Mouse (Mus musculus): ENCODE measurements around the gene Sf3a1. TPM values are rescaled to one million over a fixed set of nuclear protein-coding genes. Genes with fewer than 3 reads are reported as not detected.

The Sf3a1 gene
- polyA plus RNA-seq, 1 experiment from 2014 or later: 16.5 TPM

DNA sequence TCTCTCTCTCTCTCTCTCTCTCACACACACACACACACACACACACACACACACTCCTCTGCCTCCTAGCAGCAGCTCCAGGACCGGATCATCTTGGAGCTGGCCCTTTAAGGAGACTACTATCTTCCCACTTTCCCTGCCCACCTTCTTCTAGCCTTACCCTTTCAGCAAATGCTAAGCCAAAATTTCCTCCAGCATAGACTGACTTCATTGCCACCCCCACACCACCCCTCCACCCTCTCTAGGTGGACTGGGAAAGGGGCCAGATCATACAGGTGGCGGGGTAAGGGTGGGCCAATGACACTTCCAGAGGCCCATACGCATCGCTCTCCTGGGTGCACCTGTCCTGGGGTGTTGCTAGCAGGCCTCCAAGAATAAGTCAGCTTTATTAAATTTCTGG lies 44.7 kb upstream of the Sf3a1 start:
- H3K4me1 ChIP-seq (replicated peaks; ENCODE audit: control insufficient read depth, insufficient read depth): no peaks in the 10 kb centered on the region
- TF ChIP-seq CTCF (IDR thresholded peaks at IDR 0.05; ENCODE audit: low read depth) (no peak), EP300 (optimal IDR thresholded peaks at IDR 0.05) (no peak)
- no peak overlapping the region for H3K4me3 ChIP-seq (ENCODE audit: low read depth, low read length)
- DNase-seq (ENCODE audit: low spot score) (no peak), ATAC-seq (ENCODE audit: low FRiP score, low TSS enrichment) (no peak)
- no peak overlapping the region for H3K9ac ChIP-seq (ENCODE audit: low read length)
- H3K27ac ChIP-seq (replicated peaks): no peak overlapping the region
- no peaks in the 10 kb centered on the region for H3K9me3 ChIP-seq (ENCODE audit: control insufficient read depth, low read length)
- WGBS: 89% methylated on average over 4 of the region's 4 CpGs
- H3K27me3 ChIP-seq (ENCODE audit: control insufficient read depth, insufficient read depth, low read length): no peaks in the 10 kb centered on the region
- H3K4me2 ChIP-seq (replicated peaks; ENCODE audit: low read depth): no peak overlapping the region
- H3K36me3 ChIP-seq (ENCODE audit: control insufficient read depth, insufficient read depth, low read length): no peaks in the 10 kb centered on the region

DNA sequence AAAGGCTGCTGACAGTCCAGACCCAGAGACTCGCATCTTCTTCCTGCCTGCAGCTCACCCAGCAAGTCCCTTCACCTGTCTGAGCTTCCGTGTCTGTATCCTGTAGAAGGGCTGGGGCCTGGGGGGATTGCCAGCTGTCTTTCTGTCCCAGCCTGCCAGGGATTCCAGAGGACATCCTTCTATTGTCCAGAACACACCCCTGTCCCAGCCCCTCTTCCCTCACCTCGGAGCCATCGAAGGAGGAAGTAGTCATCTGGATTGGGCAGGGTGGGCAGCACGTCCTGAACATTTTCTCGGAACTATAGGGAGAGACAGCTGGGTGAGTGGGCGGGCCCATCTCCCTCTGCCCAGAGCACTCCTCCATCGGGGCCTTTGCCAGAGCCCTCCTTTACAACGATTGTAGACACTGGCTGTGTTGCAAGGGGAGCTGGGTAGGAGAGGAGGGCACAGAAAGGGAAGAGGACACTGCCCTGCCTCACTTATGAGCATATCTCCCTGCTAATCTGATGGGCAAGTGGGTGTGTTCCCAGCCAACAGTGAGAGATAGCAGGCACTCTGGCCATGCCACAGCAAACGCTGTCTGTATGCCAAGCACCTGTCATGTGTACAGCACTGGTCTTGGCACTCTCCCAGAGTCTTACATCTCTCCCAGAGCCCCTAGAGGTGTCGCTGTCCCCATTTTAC lies 43.5 kb upstream of the Sf3a1 start:
- Histone ChIP-seq H3K27ac (replicated peaks) (no peak overlapping the region), H3K9ac (ENCODE audit: low read length) (no peak overlapping the region), H3K27me3 (ENCODE audit: control insufficient read depth, insufficient read depth, low read length) (no peaks in the 10 kb centered on the region), H3K9me3 (ENCODE audit: control insufficient read depth, low read length) (no peaks in the 10 kb centered on the region), H3K36me3 (ENCODE audit: control insufficient read depth, insufficient read depth, low read length) (no peaks in the 10 kb centered on the region), H3K4me1 (replicated peaks; ENCODE audit: control insufficient read depth, insufficient read depth) (no peaks in the 10 kb centered on the region), H3K4me3 (ENCODE audit: low read depth, low read length) (no peak overlapping the region), H3K4me2 (replicated peaks; ENCODE audit: low read depth) (no peak overlapping the region)
- 53% methylated on average over 11 of the region's 11 CpGs for WGBS
- ATAC-seq (ENCODE audit: low FRiP score, low TSS enrichment) (no peak), DNase-seq (ENCODE audit: low spot score) (no peak)
- TF ChIP-seq EP300 (optimal IDR thresholded peaks at IDR 0.05) (no peak), CTCF (IDR thresholded peaks at IDR 0.05; ENCODE audit: low read depth) (no peak)

DNA sequence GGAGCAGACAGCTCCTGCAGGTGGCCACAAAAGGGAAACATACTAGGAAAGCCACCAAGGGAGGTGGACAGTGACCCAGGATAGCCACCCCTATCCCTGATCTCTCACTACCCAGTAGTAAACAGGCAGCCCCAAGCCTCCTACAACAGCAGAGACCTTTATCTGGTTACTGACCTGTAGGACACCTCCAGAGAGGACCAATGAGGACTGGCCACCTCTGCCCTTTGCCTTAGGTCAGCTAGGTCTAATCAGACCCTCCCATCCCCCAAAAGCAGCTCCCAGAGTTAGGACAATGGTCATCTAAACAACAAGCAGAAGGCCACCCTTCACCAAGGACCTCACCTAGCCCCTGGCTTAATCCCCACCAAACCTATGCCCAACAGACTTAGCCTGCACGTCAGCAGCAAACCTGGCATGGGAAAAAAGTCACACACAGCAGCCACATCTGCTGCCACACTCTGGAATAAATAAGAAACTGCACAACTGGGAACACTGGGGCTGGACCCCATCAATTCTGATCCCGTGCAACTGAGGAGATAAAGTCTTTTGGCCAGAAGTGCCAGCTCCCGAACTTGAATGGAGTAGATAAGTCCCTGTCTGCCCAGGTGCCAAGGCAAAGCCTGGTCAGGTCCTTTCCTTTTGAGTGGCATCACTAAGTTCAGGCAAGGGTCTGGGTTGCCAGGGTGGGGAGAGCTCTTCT lies 42.6 kb upstream of the Sf3a1 start:
- H3K27ac ChIP-seq (replicated peaks): no peak overlapping the region
- WGBS: 25% methylated on average over 3 of the region's 3 CpGs
- H3K36me3 ChIP-seq (ENCODE audit: control insufficient read depth, insufficient read depth, low read length): no peaks in the 10 kb centered on the region
- H3K27me3 ChIP-seq (ENCODE audit: control insufficient read depth, insufficient read depth, low read length): no peaks in the 10 kb centered on the region
- H3K4me2 ChIP-seq (replicated peaks; ENCODE audit: low read depth): peak overlapping the region; percentile 76; the same call in 1 of the 2 replicates
- no peaks in the 10 kb centered on the region for H3K9me3 ChIP-seq (ENCODE audit: control insufficient read depth, low read length)
- H3K4me1 ChIP-seq (replicated peaks; ENCODE audit: control insufficient read depth, insufficient read depth): no peaks in the 10 kb centered on the region
- H3K4me3 ChIP-seq (ENCODE audit: low read depth, low read length): peak overlapping the region; percentile 48
- ATAC-seq (ENCODE audit: low FRiP score, low TSS enrichment): no peak
- no peak for DNase-seq (ENCODE audit: low spot score)
- TF ChIP-seq CTCF (IDR thresholded peaks at IDR 0.05; ENCODE audit: low read depth): peak; percentile 44
- TF ChIP-seq EP300 (optimal IDR thresholded peaks at IDR 0.05): no peak
- no peak overlapping the region for H3K9ac ChIP-seq (ENCODE audit: low read length)

DNA sequence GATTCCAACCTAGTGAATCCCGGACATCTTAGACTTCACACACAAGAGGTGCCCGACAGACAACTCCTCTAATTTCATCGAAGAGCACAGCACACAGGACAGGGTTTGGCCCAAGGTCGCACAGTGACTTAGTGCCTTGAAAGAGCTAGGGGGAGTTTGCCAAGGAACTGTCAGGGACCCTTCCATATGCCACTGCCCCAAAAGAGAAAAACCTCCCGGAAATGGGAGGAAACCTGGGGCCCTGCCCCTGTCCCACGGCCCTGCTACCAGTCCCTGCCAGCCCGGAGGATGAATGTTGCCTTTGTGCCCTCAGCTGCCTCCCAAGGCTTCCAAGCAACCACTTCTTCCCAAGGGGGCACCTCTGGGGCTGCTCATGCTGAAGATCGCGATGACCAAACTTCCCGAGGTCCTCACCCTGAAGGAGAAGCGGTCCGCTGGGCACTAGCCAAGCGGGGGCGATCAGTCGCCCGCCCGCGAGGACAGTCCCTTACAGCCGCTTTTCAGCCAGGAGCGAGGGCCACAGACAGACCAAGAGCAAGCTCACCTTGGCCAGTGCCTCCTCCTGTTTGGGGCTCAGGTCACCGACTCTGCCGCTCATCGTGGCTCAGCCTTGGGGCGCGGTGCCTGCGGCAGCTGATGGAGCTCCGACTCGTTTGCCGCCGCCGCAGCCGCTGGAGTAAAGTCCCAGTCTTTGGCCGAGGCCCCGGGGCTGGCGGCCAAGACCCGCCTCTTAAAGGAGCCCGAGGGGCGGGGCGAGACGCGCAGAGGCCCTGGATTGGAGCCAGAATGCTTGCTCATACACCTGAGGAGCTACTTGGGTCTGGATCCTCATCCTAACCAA lies 41.8 kb upstream of the Sf3a1 start:
- Histone ChIP-seq H3K36me3 (ENCODE audit: control insufficient read depth, insufficient read depth, low read length) (no peaks in the 10 kb centered on the region), H3K27ac (replicated peaks) (no peak overlapping the region)

DNA sequence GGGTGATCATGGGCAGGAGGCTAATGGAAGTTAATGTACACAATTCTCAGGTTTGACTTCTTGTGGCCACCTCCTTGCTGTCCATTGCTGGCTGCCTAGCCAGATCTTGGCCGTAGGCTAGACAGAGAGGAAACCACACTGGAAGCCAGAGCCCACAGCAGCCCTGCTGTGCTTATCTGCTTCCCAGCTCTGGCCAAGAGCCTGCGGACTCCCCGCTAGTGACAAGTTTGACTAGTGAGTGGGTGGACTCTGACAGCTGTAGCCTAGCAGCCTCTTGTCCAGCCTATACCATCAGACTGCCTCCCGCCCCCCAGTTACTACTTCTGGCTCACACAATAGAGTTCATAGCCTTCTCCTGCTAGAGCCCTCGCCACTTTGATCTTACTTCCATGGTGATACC lies 40.5 kb upstream of the Sf3a1 start:
- TF ChIP-seq CTCF (IDR thresholded peaks at IDR 0.05; ENCODE audit: low read depth): no peak
- no peak for TF ChIP-seq EP300 (optimal IDR thresholded peaks at IDR 0.05)
- H3K4me3 ChIP-seq (ENCODE audit: low read depth, low read length): no peak overlapping the region
- H3K4me1 ChIP-seq (replicated peaks; ENCODE audit: control insufficient read depth, insufficient read depth): no peaks in the 10 kb centered on the region
- DNase-seq (ENCODE audit: low spot score): no peak
- ATAC-seq (ENCODE audit: low FRiP score, low TSS enrichment): no peak
- no peaks in the 10 kb centered on the region for H3K36me3 ChIP-seq (ENCODE audit: control insufficient read depth, insufficient read depth, low read length)
- H3K9ac ChIP-seq (ENCODE audit: low read length): no peak overlapping the region
- no peak overlapping the region for H3K27ac ChIP-seq (replicated peaks)
- no peaks in the 10 kb centered on the region for H3K9me3 ChIP-seq (ENCODE audit: control insufficient read depth, low read length)
- no peaks in the 10 kb centered on the region for H3K27me3 ChIP-seq (ENCODE audit: control insufficient read depth, insufficient read depth, low read length)
- no peak overlapping the region for H3K4me2 ChIP-seq (replicated peaks; ENCODE audit: low read depth)
- 73% methylated on average over 5 of the region's 5 CpGs for WGBS

More for the DNA sequence above, 41.8 kb upstream of the Sf3a1 start:
- no peaks in the 10 kb centered on the region for H3K9me3 ChIP-seq (ENCODE audit: control insufficient read depth, low read length)
- no peak for TF ChIP-seq CTCF (IDR thresholded peaks at IDR 0.05; ENCODE audit: low read depth)
- TF ChIP-seq EP300 (optimal IDR thresholded peaks at IDR 0.05): no peak
- ATAC-seq (ENCODE audit: low FRiP score, low TSS enrichment) (peak; percentile 77), DNase-seq (ENCODE audit: low spot score) (peak; percentile 92)
- no peaks in the 10 kb centered on the region for H3K4me1 ChIP-seq (replicated peaks; ENCODE audit: control insufficient read depth, insufficient read depth)
- H3K9ac ChIP-seq (ENCODE audit: low read length): peak overlapping the region; percentile 61
- H3K27me3 ChIP-seq (ENCODE audit: control insufficient read depth, insufficient read depth, low read length): no peaks in the 10 kb centered on the region
- H3K4me2 ChIP-seq (replicated peaks; ENCODE audit: low read depth): peak overlapping the region; percentile 76
- H3K4me3 ChIP-seq (ENCODE audit: low read depth, low read length): peak overlapping the region; percentile 48
- WGBS: 3% methylated on average over 40 of the region's 41 CpGs

All from stomach, postnatal 0 days (tissue).